Mouse (Mus musculus) limb, embryonic 13.5 days (tissue): ENCODE measurements around the gene Nudcd3. TPM values are rescaled to one million over a fixed set of nuclear protein-coding genes. Genes with fewer than 3 reads are reported as not detected.
A peak's percentile ranks its signal among the peaks of the same experiment; 100 is the strongest.

Source experiments
- ATAC-seq: fragments of 200-750 bp; cut with Nextera tagmentation; 2 replicates; pipeline ENCODE4 v1.8.0; 2017; ENCODE audit warnings: low read depth, moderate number of reproducible peaks, moderate TSS enrichment; ENCODE audit not compliant: low FRiP score
- H3K27ac ChIP-seq: fragments of 300-500 bp; sonication (generic); 2 replicates; pipeline ENCODE4 v1.5.1; 2015; ENCODE audit warnings: inconsistent platforms, mild to moderate bottlenecking, moderate library complexity
- H3K27me3 ChIP-seq: fragments of 300-500 bp; sonication (generic); 2 replicates; pipeline ENCODE4 v1.6.1; 2015; ENCODE audit warnings: mild to moderate bottlenecking, inconsistent platforms
- H3K36me3 ChIP-seq: fragments of 300-500 bp; sonication (generic); 2 replicates; pipeline ENCODE4 v1.6.1; 2015; ENCODE audit warnings: inconsistent platforms, mild to moderate bottlenecking, moderate library complexity
- H3K4me1 ChIP-seq: fragments of 300-500 bp; sonication (generic); 2 replicates; pipeline ENCODE4 v1.6.1; 2015; ENCODE audit warnings: inconsistent platforms
- H3K4me2 ChIP-seq: fragments of 300-500 bp; sonication (generic); replicated peaks from 2 replicates; pipeline ENCODE4 v1.6.1; 2015; ENCODE audit warnings: inconsistent platforms, mild to moderate bottlenecking, moderate library complexity
- H3K4me3 ChIP-seq: fragments of 300-500 bp; sonication (generic); 2 replicates; pipeline ENCODE4 v1.5.1; 2015; ENCODE audit warnings: moderate library complexity, mild to moderate bottlenecking, inconsistent platforms
- H3K9ac ChIP-seq: fragments of 300-500 bp; sonication (generic); 2 replicates; pipeline ENCODE4 v1.6.1; 2015; ENCODE audit warnings: mild to moderate bottlenecking, inconsistent platforms
- H3K9me3 ChIP-seq: fragments of 300-500 bp; sonication (generic); 2 replicates; pipeline ENCODE4 v1.6.1; 2016; ENCODE audit warnings: inconsistent platforms
- WGBS: fragments of 180-500 bp; shearing (Covaris S2); methylation state at CpG from one replicate; pipeline ENCODE4 v1.1.7; 2015; 5-methylcytosine and 5-hydroxymethylcytosine counted together
- polyA plus RNA-seq: library from polyadenylated mRNA; unstranded; fragments of >200 nt; fragmentation: Nextera tagmentation; extraction: Ambion mirVana; gene quantifications from 2 replicates; pipeline ENCODE4 v1.2.1, GENCODE M21; 2015

The Nudcd3 gene
- polyA plus RNA-seq, 1 experiment from 2014 or later = 44.0 TPM

DNA sequence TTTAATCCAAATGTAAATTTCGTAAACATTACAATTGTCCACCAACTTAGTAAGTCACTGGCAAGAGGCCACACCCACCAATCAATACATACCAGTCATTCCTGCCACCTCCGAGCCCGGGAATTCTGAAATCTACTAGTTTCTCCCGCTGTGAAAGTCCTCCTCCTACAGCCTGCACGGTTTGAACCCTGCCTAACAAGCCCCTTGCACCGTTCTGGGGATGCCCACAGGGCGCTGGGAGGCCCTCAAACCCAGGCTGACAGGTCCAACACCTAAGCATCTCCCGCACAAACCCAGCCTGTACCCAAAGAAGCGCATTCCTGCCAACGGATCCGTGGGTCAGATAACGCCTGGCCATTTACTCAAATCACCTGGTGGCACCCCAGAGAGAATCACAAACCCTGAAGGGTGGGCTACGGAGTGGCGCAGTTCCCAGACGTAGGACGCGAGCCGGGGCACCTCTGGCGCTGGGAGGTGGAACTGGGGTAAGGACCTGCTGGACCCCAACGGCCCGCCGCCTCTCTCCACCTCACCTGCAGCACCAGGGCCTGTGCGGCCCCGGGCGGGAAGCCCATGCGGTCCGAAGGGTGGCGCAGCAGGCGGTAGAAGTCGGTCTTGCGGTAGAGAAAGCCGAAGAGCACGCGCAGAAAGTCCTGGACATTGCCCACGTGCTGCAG lies 667 bp downstream of the Nudcd3 start, which contains the start of gene A730071L15Rik:
Gene A730071L15Rik (plus strand): TSS at position 620 of the 677 bp plus-strand sequence.
- H3K9me3 ChIP-seq = no peaks in the 10 kb centered on the region
- peak within 1 kb of the TSS; percentile 96 for H3K4me2 ChIP-seq
- H3K4me1 ChIP-seq = peaks cover 21% of the 10 kb centered on the region
- peak within 1 kb of the TSS; percentile 94 for H3K27ac ChIP-seq
- H3K36me3 ChIP-seq = 0 out of 2 replicates have a peak, but pooled peaks cover under 1% of the 10 kb centered on the region
- H3K4me3 ChIP-seq = peak within 1 kb of the TSS; percentile 98
- peak; percentile 74 for ATAC-seq
- under 1% methylated on average over 35 of the region's 35 CpGs for WGBS
- no peaks in the 10 kb centered on the region for H3K27me3 ChIP-seq
- peak within 1 kb of the TSS; percentile 95 for H3K9ac ChIP-seq

DNA sequence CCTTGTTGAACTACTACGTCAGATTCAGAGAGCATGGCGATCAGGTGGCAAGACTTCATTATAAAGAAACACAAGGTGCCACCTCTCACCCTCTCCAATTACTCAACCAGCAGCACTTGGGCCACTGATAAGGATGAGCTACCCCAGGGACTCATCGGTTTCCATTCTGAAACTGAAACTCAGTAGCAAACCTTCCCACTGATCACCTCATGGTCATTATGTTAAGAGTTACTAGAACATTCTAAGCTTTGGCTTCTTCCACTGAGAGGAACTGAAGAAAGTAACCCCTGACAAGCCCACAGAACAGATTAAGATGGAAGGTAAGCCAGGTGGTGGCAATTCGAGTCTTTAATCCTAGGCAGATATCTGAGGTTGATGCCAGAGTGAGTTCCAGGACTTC lies 1.8 kb downstream of the Nudcd3 start:
- 0 out of 2 replicates have a peak, but pooled peaks cover 3% of the 10 kb centered on the region for H3K36me3 ChIP-seq
- H3K4me1 ChIP-seq = peaks cover 21% of the 10 kb centered on the region
- H3K9ac ChIP-seq = 0 out of 2 replicates have a peak overlapping the region, but pooled peaks have one; percentile 95
- peak overlapping the region; percentile 96 for H3K4me2 ChIP-seq
- WGBS = 91% methylated on average over 4 of the region's 4 CpGs
- no peak for ATAC-seq
- H3K27ac ChIP-seq = no peak overlapping the region
- H3K9me3 ChIP-seq = no peaks in the 10 kb centered on the region
- no peaks in the 10 kb centered on the region for H3K27me3 ChIP-seq
- H3K4me3 ChIP-seq = peak overlapping the region; percentile 98

DNA sequence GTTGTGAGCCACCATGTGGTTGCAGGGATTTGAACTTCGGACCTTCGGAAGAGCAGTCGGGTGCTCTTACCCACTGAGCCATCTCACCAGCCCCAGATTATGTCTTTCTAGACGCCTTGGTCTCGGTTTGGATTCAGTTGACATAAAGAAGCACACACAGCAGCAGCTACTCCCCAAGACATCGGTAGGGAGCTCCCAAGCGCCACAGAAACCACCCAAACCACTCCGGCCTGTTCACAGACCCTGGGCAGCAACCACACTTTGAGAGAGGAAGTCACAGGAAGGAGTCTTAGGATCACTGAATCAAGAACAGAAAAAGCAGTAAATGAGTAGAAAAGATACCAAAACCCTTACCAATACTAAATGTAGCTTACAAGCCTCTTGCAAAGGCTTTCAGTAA lies 3.4 kb downstream of the Nudcd3 start:
- H3K4me3 ChIP-seq = no peak overlapping the region
- peaks cover 21% of the 10 kb centered on the region for H3K4me1 ChIP-seq
- no peaks in the 10 kb centered on the region for H3K9me3 ChIP-seq
- peaks cover 19% of the 10 kb centered on the region for H3K36me3 ChIP-seq
- ATAC-seq = no peak
- H3K27me3 ChIP-seq = no peaks in the 10 kb centered on the region
- H3K9ac ChIP-seq = no peak overlapping the region
- no peak overlapping the region for H3K27ac ChIP-seq
- H3K4me2 ChIP-seq = no peak overlapping the region
- 91% methylated on average over 8 of the region's 8 CpGs for WGBS

DNA sequence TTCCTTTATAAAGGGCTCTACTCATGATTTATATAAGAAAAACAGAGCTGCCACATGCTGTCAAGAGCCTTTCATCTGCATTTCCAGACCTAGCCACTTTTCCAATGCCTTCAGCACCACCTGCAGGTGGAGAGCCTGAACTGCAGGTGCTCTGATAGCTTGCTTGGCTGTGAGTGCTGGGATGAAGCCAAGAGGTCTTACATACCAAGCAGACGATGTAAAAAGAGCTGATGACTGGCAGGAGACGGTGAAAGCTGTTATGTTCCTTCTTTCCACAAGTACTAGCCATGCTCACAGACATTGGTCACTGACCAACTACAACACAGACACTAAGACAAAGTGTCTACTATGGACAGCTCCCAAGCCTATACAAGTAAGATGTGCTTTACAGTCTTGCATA lies 12.3 kb downstream of the Nudcd3 start:
- peaks cover 28% of the 10 kb centered on the region for H3K36me3 ChIP-seq
- no peak overlapping the region for H3K9ac ChIP-seq
- H3K4me3 ChIP-seq = no peak overlapping the region
- H3K9me3 ChIP-seq = no peaks in the 10 kb centered on the region
- no peak overlapping the region for H3K27ac ChIP-seq
- no peaks in the 10 kb centered on the region for H3K27me3 ChIP-seq
- 6% methylated on average over 2 of the region's 2 CpGs for WGBS
- H3K4me1 ChIP-seq = peaks cover 21% of the 10 kb centered on the region
- H3K4me2 ChIP-seq = no peak overlapping the region
- peak; percentile 73 for ATAC-seq

DNA sequence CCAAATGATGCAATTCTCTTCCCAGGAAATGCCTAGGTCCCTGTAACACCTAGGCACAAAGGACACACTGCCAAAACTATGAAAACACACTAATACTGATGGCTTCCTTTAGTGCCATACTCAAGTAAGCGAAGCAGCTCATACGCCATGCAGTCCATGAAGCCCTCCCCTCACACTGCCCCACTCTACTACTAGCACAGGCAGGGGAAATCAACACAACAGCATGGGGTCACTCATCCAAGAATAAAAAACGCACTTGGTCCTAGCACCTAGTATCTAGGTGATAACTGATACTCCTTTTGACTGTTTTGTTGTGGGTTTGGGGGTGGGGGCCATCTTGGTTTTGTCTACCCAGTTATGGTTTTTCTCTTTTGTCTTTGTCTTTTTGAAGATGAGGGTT lies 12.8 kb downstream of the Nudcd3 start:
- no peak for ATAC-seq
- H3K9ac ChIP-seq = no peak overlapping the region
- H3K4me2 ChIP-seq = no peak overlapping the region
- no peak overlapping the region for H3K4me3 ChIP-seq
- no peaks in the 10 kb centered on the region for H3K9me3 ChIP-seq
- whole genome bisulfite sequencing = 90% methylated on average over 3 of the region's 3 CpGs
- peaks cover 24% of the 10 kb centered on the region for H3K36me3 ChIP-seq
- H3K4me1 ChIP-seq = peaks cover 21% of the 10 kb centered on the region
- H3K27ac ChIP-seq = no peak overlapping the region
- no peaks in the 10 kb centered on the region for H3K27me3 ChIP-seq

DNA sequence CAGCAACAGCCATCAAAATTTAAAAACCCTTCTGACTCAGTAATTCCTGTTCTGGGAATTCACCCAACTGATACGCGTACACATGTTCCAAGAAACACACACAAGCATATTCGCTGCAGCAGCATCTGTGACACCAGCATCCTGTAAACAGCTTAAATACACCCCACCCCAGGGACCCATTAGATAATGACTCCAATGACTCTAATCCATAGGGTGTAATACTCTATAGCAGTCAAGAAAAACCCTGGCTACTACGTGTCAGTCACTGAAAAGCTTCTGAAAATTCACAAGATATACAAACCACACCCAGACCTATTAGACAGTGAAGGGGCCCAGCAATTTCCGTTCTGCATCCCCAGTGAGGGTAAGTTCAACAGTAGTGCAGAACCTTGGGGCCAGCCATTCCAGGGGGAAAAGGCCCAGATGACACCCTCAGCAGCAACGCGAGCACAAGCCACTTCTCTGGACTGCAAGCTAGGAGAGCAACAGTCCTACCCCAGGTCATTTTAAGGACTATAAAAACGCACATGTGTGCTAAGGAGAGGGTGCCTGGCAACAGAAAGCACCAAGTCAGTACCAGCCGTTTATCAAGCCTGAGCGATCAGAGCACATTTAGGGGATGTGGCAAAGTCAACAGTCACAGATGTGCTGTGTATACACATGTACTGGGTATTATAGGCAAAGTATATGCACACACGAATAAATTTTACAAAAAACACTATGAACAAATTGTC lies 15.8 kb downstream of the Nudcd3 start:
- peaks cover 8% of the 10 kb centered on the region; the same call in 1 of the 2 replicates for H3K36me3 ChIP-seq
- H3K4me2 ChIP-seq = no peak overlapping the region
- H3K4me1 ChIP-seq = peaks cover 28% of the 10 kb centered on the region
- H3K4me3 ChIP-seq = no peak overlapping the region
- H3K9me3 ChIP-seq = no peaks in the 10 kb centered on the region
- WGBS = 53% methylated on average over 11 of the region's 11 CpGs
- H3K27me3 ChIP-seq = no peaks in the 10 kb centered on the region
- H3K27ac ChIP-seq = no peak overlapping the region
- ATAC-seq = no peak
- no peak overlapping the region; the same call in 1 of the 2 replicates for H3K9ac ChIP-seq

DNA sequence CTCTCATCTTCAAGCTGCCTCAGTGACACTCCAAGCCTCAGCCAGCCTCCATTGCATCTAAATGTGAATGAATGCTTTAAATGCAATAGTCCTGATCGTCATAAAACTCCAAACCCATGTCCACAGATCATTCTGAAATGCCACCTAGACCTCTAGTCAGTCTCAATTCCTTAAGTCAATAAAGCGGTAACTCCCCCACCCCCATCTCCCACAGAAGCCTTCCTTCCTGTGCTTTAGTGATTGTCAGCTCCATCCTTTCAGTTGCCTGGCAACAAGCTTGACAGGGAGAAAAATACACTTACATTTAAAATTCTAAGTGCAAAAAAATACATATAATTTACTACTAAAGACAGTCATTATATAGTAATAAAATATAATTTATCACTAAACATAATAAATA lies 17.0 kb downstream of the Nudcd3 start:
- no peaks in the 10 kb centered on the region for H3K27me3 ChIP-seq
- 88% methylated on average over 2 of the region's 2 CpGs for WGBS

DNA sequence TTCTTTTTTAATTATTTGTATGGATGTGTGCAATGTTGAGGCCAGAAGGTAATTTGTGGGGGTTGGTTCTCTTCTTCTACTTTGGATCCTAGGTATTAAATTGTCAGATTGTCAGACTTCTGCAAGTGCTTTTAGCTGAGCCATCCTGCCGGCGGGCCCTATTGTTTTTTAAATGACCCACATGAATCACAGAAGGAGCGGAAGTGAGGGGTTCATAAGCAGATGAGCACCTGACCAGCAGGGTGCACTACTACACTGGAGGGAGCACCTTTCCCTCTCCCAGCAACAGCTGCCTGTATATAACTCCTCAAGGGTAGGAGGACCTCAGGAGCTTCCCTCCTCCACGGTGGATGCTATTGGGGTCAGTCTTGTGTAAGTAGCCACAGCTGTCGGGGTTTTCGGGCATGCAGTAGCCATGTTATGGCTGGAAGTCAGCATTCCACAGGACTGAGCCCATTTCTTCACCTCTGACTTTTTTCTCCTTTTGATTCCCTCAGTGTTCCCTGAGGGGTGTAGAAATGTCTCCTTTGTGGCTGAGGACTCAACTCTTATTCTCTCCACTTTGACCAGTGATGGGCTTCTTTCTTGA lies 19.3 kb downstream of the Nudcd3 start:
- Histone ChIP-seq H3K27me3 (no peaks in the 10 kb centered on the region), H3K9me3 (no peaks in the 10 kb centered on the region), H3K4me2 (no peak overlapping the region), H3K4me1 (peaks cover 37% of the 10 kb centered on the region), H3K4me3 (no peak overlapping the region), H3K36me3 (no peaks in the 10 kb centered on the region), H3K27ac (no peak overlapping the region), H3K9ac (no peak overlapping the region)
- 54% methylated on average over 6 of the region's 6 CpGs for WGBS
- no peak for ATAC-seq

More for the DNA sequence above, 17.0 kb downstream of the Nudcd3 start:
- ATAC-seq = no peak
- H3K9me3 ChIP-seq = no peaks in the 10 kb centered on the region
- H3K4me3 ChIP-seq = no peak overlapping the region
- H3K9ac ChIP-seq = no peak overlapping the region
- no peak overlapping the region for H3K27ac ChIP-seq
- peaks cover 8% of the 10 kb centered on the region; the same call in 1 of the 2 replicates for H3K36me3 ChIP-seq
- H3K4me1 ChIP-seq = peaks cover 36% of the 10 kb centered on the region
- H3K4me2 ChIP-seq = no peak overlapping the region

DNA sequence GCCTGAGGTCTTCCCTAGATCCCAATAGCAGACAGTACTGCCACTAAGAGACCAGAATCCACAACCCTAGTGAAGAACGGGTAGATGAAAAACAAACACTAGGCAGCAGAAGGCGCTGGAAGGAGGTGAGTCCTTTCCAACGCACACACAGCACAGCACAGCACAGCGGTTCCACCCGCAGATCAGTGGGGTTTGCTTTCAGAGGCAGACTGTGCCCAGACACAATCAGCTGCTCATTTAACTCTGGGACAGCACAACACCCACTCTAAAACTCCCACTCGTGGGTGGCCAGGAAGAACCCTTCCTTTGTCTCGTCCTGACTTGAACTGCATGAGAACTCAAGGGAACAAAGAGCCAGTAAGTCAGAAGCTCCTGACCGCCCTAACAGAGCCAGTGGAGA lies 21.0 kb downstream of the Nudcd3 start:
- H3K9ac ChIP-seq = no peak overlapping the region
- no peaks in the 10 kb centered on the region for H3K36me3 ChIP-seq
- peaks cover 30% of the 10 kb centered on the region for H3K4me1 ChIP-seq
- no peak overlapping the region for H3K4me2 ChIP-seq
- no peaks in the 10 kb centered on the region for H3K27me3 ChIP-seq
- no peak for ATAC-seq
- 30% methylated on average over 8 of the region's 8 CpGs for WGBS
- H3K27ac ChIP-seq = 0 out of 2 replicates have a peak overlapping the region, but pooled peaks have one; percentile 15
- H3K4me3 ChIP-seq = no peak overlapping the region
- no peaks in the 10 kb centered on the region for H3K9me3 ChIP-seq

DNA sequence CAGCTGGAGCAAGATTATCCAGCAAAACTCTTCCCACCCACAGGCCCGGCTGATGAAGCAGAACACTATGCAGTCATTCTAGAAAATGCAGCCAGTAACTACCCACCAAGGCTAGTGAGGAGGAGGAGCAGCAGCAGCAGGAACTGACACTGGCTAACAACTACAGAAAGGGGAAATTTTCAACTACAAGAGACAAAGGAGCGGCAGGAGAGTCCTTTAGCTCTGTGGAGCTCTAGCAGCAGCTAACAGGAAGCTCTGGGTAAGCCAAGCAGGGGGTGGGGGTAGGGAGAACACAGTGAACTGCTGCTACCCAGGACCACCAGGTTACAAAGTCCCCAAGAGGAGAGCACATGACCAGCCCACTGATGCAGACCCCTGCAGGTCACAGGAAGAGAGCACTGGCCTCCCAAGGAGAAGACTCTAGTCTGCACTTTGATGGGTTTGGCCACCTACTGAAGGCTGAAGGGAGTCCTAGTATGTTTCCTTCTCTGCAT lies 21.5 kb downstream of the Nudcd3 start:
- Histone ChIP-seq H3K27me3 (no peaks in the 10 kb centered on the region), H3K36me3 (no peaks in the 10 kb centered on the region), H3K9me3 (no peaks in the 10 kb centered on the region), H3K9ac (no peak overlapping the region), H3K4me3 (no peak overlapping the region), H3K4me1 (peaks cover 26% of the 10 kb centered on the region), H3K4me2 (no peak overlapping the region), H3K27ac (peak overlapping the region; percentile 15; the same call in 1 of the 2 replicates)
- WGBS = 24% methylated on average over 2 of the region's 2 CpGs
- no peak for ATAC-seq

DNA sequence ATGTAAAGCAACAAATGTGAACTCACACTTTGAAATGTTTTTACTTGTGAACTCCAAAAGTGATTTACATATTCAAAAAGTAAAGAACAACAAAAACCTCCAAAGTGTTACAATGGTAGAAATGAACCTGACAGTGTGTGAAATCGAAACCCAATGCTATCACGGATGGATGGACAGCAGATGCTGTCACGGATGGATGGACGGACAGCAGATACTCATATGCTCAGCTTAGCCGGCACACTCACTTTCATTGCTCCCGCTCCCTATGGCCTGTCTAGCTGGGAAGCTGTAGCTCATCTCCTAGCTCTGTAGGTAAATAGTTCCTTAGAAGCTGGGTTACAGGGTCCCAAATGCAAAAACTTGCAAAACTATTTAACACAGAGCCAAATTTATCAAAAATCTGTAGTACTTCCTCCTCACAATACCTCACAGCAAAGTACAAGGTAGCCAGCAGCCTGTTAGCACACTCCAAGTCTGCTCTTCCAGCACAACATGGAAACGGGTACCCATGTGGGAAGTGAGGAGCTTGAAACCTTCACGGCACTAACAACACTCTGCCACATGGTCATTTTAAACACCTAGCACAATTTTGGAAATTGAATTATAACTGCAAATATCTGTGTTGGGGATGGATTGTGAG lies 22.3 kb downstream of the Nudcd3 start:
- no peak overlapping the region for H3K27ac ChIP-seq
- no peaks in the 10 kb centered on the region for H3K36me3 ChIP-seq
- 80% methylated on average over 8 of the region's 8 CpGs for WGBS
- no peaks in the 10 kb centered on the region for H3K9me3 ChIP-seq
- H3K9ac ChIP-seq = no peak overlapping the region
- no peaks in the 10 kb centered on the region for H3K27me3 ChIP-seq
- H3K4me3 ChIP-seq = no peak overlapping the region
- ATAC-seq = no peak
- H3K4me1 ChIP-seq = peaks cover 26% of the 10 kb centered on the region
- H3K4me2 ChIP-seq = no peak overlapping the region
